Mouse (Mus musculus): ENCODE results near the gene Fam69a.
"Not testable (repeated sequence)": the region's sequence is repeated elsewhere in the genome, so short reads cannot be mapped to it uniquely, and the experiment has no call there.

The Fam69a gene

GRCm38 (mm10) chr5:107943526-107943925 is 43.4 kb downstream of the Fam69a start:
- no peak for DNase-seq (ENCODE audit: low spot score)

- DNase-seq (ENCODE audit: low spot score) = no peak
Observed at GRCm38 (mm10) chr5:107942941-107943340, 43.9 kb downstream of the Fam69a start.

- DNase-seq (ENCODE audit: low spot score) = no peak
Observed at GRCm38 (mm10) chr5:107941222-107941621, 45.7 kb downstream of the Fam69a start.

- DNase-seq (ENCODE audit: low spot score) = no peak
Observed at GRCm38 (mm10) chr5:107939701-107940100, 47.2 kb downstream of the Fam69a start.

- DNase-seq (ENCODE audit: low spot score) = no peak
Observed at GRCm38 (mm10) chr5:107938886-107939285, 48.0 kb downstream of the Fam69a start.

- DNase-seq (ENCODE audit: low spot score) = not testable (repeated sequence)
Observed at GRCm38 (mm10) chr5:107938483-107938882, 48.4 kb downstream of the Fam69a start.

- DNase-seq (ENCODE audit: low spot score) = no peak
Observed at GRCm38 (mm10) chr5:107936625-107937389, 50.1 kb downstream of the Fam69a start.

GRCm38 (mm10) chr5:107934770-107935543 is 51.9 kb downstream of the Fam69a start:
- DNase-seq (ENCODE audit: low spot score) = no peak

GRCm38 (mm10) chr5:107933202-107933974 is 53.5 kb downstream of the Fam69a start:
- no peak for DNase-seq (ENCODE audit: low spot score)

- DNase-seq (ENCODE audit: low spot score) = no peak
Observed at GRCm38 (mm10) chr5:107932556-107932955, 54.3 kb downstream of the Fam69a start.

GRCm38 (mm10) chr5:107926550-107927249 is 60.2 kb downstream of the Fam69a start:
- no peak for DNase-seq (ENCODE audit: low spot score)

- no peak for DNase-seq (ENCODE audit: low spot score)
Observed at GRCm38 (mm10) chr5:107924564-107924963, 62.3 kb downstream of the Fam69a start.

- DNase-seq (ENCODE audit: low spot score) = no peak
Observed at GRCm38 (mm10) chr5:107922836-107923235, 64.0 kb downstream of the Fam69a start.

GRCm38 (mm10) chr5:107921400-107922252 is 65.3 kb downstream of the Fam69a start:
- no peak for DNase-seq (ENCODE audit: low spot score)

GRCm38 (mm10) chr5:107915280-107915679 is 71.6 kb downstream of the Fam69a start:
- DNase-seq (ENCODE audit: low spot score) = no peak

GRCm38 (mm10) chr5:107911012-107911411 is 75.9 kb downstream of the Fam69a start:
- no peak for DNase-seq (ENCODE audit: low spot score)

- no peak for DNase-seq (ENCODE audit: low spot score)
Observed at GRCm38 (mm10) chr5:107910084-107910616, 76.7 kb downstream of the Fam69a start.

- no peak for DNase-seq (ENCODE audit: low spot score)
Observed at GRCm38 (mm10) chr5:107909668-107910067, 77.2 kb downstream of the Fam69a start.

- DNase-seq (ENCODE audit: low spot score) = no peak
Observed at GRCm38 (mm10) chr5:107908514-107909110, 78.3 kb downstream of the Fam69a start.

GRCm38 (mm10) chr5:107904325-107904724 is 82.6 kb downstream of the Fam69a start:
- no peak for DNase-seq (ENCODE audit: low spot score)

Measured in ovary, postnatal 10 days (tissue).